Mouse (Mus musculus) embryonic facial prominence, embryonic 11.5 days (tissue): ENCODE data around the gene Hexim1. TPM values are rescaled to one million over a fixed set of nuclear protein-coding genes. Genes with fewer than 3 reads are reported as not detected.

Source experiments
- ATAC-seq: fragments of 200-750 bp; cut with Nextera tagmentation; replicated peaks from 2 replicates; pipeline ENCODE4 v1.8.0; 2017; ENCODE audit warnings: low read depth; ENCODE audit not compliant: insufficient number of reproducible peaks, low FRiP score, low TSS enrichment
- DNase-seq: peaks from one replicate; pipeline ENCODE4 v3.0.0-alpha.2; 2015; ENCODE audit warnings: low spot score
- H3K27ac ChIP-seq: fragments of 300-500 bp; sonication (generic); replicated peaks from 2 replicates; pipeline ENCODE4 v1.5.1; 2014; ENCODE audit warnings: mild to moderate bottlenecking, low read depth, low read length, control low read depth
- H3K27me3 ChIP-seq: fragments of 300-500 bp; sonication (generic); 2 replicates; pipeline ENCODE4 v1.6.1; 2014; ENCODE audit warnings: mild to moderate bottlenecking, low read length, moderate library complexity, mixed read lengths; ENCODE audit not compliant: control insufficient read depth, insufficient read depth
- H3K36me3 ChIP-seq: fragments of 300-500 bp; sonication (generic); replicated peaks from 2 replicates; pipeline ENCODE4 v1.6.1; 2014; ENCODE audit warnings: low read depth, mild to moderate bottlenecking, low read length, moderate library complexity, mixed read lengths; ENCODE audit not compliant: control insufficient read depth, insufficient read depth
- H3K4me1 ChIP-seq: fragments of 300-500 bp; sonication (generic); 2 replicates; pipeline ENCODE4 v1.6.1; 2014; ENCODE audit warnings: low read length, mixed read lengths; ENCODE audit not compliant: control insufficient read depth, insufficient read depth
- H3K4me2 ChIP-seq: fragments of 300-500 bp; sonication (generic); 2 replicates; pipeline ENCODE4 v1.6.1; 2014; ENCODE audit warnings: low read depth, mild to moderate bottlenecking, control low read depth, low read length, moderate library complexity
- H3K4me3 ChIP-seq: fragments of 300-500 bp; sonication (generic); 2 replicates; pipeline ENCODE4 v1.5.1; 2014; ENCODE audit warnings: low read depth, low read length, control low read depth
- H3K9ac ChIP-seq: fragments of 300-500 bp; sonication (generic); replicated peaks from 2 replicates; pipeline ENCODE4 v1.6.1; 2014; ENCODE audit warnings: mild to moderate bottlenecking, control low read depth, low read length
- H3K9me3 ChIP-seq: fragments of 300-500 bp; sonication (generic); replicated peaks from 2 replicates; pipeline ENCODE4 v1.6.1; 2016; ENCODE audit warnings: mild to moderate bottlenecking, low read length, inconsistent platforms, mixed read lengths; ENCODE audit not compliant: control insufficient read depth
- WGBS: fragments of 180-500 bp; shearing (Covaris S2); extraction: QIAGEN DNeasy Blood & Tissue Kit; methylation state at CpG from one replicate; pipeline ENCODE4 v1.1.7; 2014; 5-methylcytosine and 5-hydroxymethylcytosine counted together
- polyA plus RNA-seq: library from polyadenylated mRNA; unstranded; fragments of >200 nt; fragmentation: Nextera tagmentation; extraction: Ambion mirVana; gene quantifications from 2 replicates; pipeline ENCODE4 v1.2.1, GENCODE M21; 2014

Gene Hexim1
- polyA plus RNA-seq, 1 experiment from 2014 or later: 5.3 TPM

GRCm38 (mm10) chr11:103133456-103134185, 17.6 kb downstream of the Hexim1 start:
- Histone ChIP-seq H3K36me3 (no peaks in the 10 kb centered on the region; the same call in 1 of the 2 replicates), H3K9ac (peak overlapping the region; percentile 50), H3K4me1 (peaks cover 4% of the 10 kb centered on the region), H3K27me3 (no peaks in the 10 kb centered on the region), H3K4me2 (peak overlapping the region; percentile 51), H3K27ac (0 out of 2 replicates have a peak overlapping the region, but pooled peaks have one; percentile 36), H3K4me3 (peak overlapping the region; percentile 26), H3K9me3 (no peaks in the 10 kb centered on the region)
- WGBS: 58% methylated on average over 6 of the region's 6 CpGs
- DNase-seq (no peak), ATAC-seq (no peak; the same call in 1 of the 2 replicates)

- no peak overlapping the region for H3K4me3 ChIP-seq
- DNase-seq (no peak), ATAC-seq (no peak)
- no peaks in the 10 kb centered on the region for H3K27me3 ChIP-seq
- 78% methylated on average over 3 of the region's 3 CpGs for WGBS
- peaks cover 4% of the 10 kb centered on the region for H3K4me1 ChIP-seq
- H3K4me2 ChIP-seq: no peak overlapping the region
- no peak overlapping the region for H3K27ac ChIP-seq
- no peaks in the 10 kb centered on the region for H3K9me3 ChIP-seq
- H3K9ac ChIP-seq: no peak overlapping the region
- no peaks in the 10 kb centered on the region; the same call in none of the 2 replicates for H3K36me3 ChIP-seq
These were observed 18.2 kb downstream of the Hexim1 start for GRCm38 (mm10) chr11:103134221-103134620.

GRCm38 (mm10) chr11:103136039-103136577, 20.1 kb downstream of the Hexim1 start:
- 86% methylated on average over 8 of the region's 8 CpGs for WGBS
- no peaks in the 10 kb centered on the region; the same call in none of the 2 replicates for H3K36me3 ChIP-seq

GRCm38 (mm10) chr11:103139951-103140762, 24.1 kb downstream of the Hexim1 start:
- ATAC-seq (no peak), DNase-seq (no peak)
- Histone ChIP-seq H3K27ac (no peak overlapping the region), H3K4me1 (peaks cover 8% of the 10 kb centered on the region), H3K4me2 (no peak overlapping the region), H3K27me3 (no peaks in the 10 kb centered on the region), H3K9me3 (no peaks in the 10 kb centered on the region), H3K4me3 (no peak overlapping the region), H3K36me3 (no peaks in the 10 kb centered on the region; the same call in none of the 2 replicates), H3K9ac (0 out of 2 replicates have a peak overlapping the region, but pooled peaks have one; percentile 4)
- 73% methylated on average over 14 of the region's 14 CpGs for WGBS

More at GRCm38 (mm10) chr11:103136039-103136577, 20.1 kb downstream of the Hexim1 start:
- no peak overlapping the region for H3K4me2 ChIP-seq
- no peak overlapping the region for H3K9ac ChIP-seq
- H3K9me3 ChIP-seq: no peaks in the 10 kb centered on the region
- DNase-seq: no peak
- H3K27ac ChIP-seq: no peak overlapping the region
- no peak for ATAC-seq
- peaks cover 4% of the 10 kb centered on the region for H3K4me1 ChIP-seq
- H3K4me3 ChIP-seq: no peak overlapping the region
- no peaks in the 10 kb centered on the region for H3K27me3 ChIP-seq

GRCm38 (mm10) chr11:103140763-103141100, 24.7 kb downstream of the Hexim1 start:
- no peaks in the 10 kb centered on the region for H3K27me3 ChIP-seq
- DNase-seq: no peak
- no peak for ATAC-seq
- WGBS: 51% methylated on average over 6 of the region's 6 CpGs
- no peak overlapping the region for H3K27ac ChIP-seq
- H3K4me1 ChIP-seq: peaks cover 8% of the 10 kb centered on the region
- no peaks in the 10 kb centered on the region for H3K9me3 ChIP-seq
- no peaks in the 10 kb centered on the region; the same call in none of the 2 replicates for H3K36me3 ChIP-seq
- H3K4me2 ChIP-seq: no peak overlapping the region
- H3K9ac ChIP-seq: 0 out of 2 replicates have a peak overlapping the region, but pooled peaks have one; percentile 4
- no peak overlapping the region for H3K4me3 ChIP-seq

GRCm38 (mm10) chr11:103141101-103141943, 25.3 kb downstream of the Hexim1 start:
- Histone ChIP-seq H3K9ac (no peak overlapping the region; the same call in 1 of the 2 replicates), H3K9me3 (no peaks in the 10 kb centered on the region), H3K36me3 (no peaks in the 10 kb centered on the region; the same call in none of the 2 replicates), H3K4me2 (no peak overlapping the region), H3K27me3 (no peaks in the 10 kb centered on the region), H3K27ac (no peak overlapping the region), H3K4me1 (peaks cover 8% of the 10 kb centered on the region), H3K4me3 (no peak overlapping the region)
- 26% methylated on average over 11 of the region's 11 CpGs for WGBS
- DNase-seq (peak; percentile 25), ATAC-seq (no peak)

- WGBS: 17% methylated on average over 1 of the region's 1 CpGs
- no peaks in the 10 kb centered on the region for H3K9me3 ChIP-seq
- DNase-seq (no peak), ATAC-seq (no peak)
- H3K9ac ChIP-seq: no peak overlapping the region
- no peaks in the 10 kb centered on the region; the same call in none of the 2 replicates for H3K36me3 ChIP-seq
- H3K4me3 ChIP-seq: no peak overlapping the region
- no peaks in the 10 kb centered on the region for H3K27me3 ChIP-seq
- peaks cover 8% of the 10 kb centered on the region for H3K4me1 ChIP-seq
- H3K27ac ChIP-seq: no peak overlapping the region
- H3K4me2 ChIP-seq: no peak overlapping the region
These were observed 25.9 kb downstream of the Hexim1 start for GRCm38 (mm10) chr11:103141944-103142255.
